Mouse (Mus musculus) right cerebral cortex, adult 18-20 months (tissue): ENCODE measurements around the gene Zfp764.
"Not testable (repeated sequence)": the region's sequence is repeated elsewhere in the genome, so short reads cannot be mapped to it uniquely, and the experiment has no call there.

Experiments
- DNase-seq: peaks from one replicate; pipeline ENCODE4 v3.0.0; 2022; ENCODE audit warnings: mixed read lengths

The Zfp764 gene

DNA sequence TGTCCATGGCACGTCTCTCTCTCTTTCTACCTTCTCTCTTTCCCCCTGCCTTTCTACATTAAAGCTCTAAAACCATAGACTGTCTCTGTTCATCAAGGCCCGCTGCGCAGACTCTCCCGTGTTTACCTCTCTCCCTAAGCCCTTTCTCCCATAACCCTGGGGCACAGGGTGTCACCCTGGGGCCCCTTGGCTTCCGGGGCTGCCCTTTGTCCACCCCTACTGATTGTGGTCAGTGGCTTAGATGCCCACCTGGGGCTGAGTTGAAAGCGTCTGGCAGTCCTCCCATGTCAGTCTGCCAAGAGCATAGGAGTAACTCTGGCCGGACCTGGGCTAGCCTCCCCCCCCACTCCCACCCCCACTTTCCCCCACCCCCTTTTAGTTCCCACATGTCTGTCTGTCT is 16.3 kb downstream of the Zfp764 start:
- no peak for DNase-seq

DNA sequence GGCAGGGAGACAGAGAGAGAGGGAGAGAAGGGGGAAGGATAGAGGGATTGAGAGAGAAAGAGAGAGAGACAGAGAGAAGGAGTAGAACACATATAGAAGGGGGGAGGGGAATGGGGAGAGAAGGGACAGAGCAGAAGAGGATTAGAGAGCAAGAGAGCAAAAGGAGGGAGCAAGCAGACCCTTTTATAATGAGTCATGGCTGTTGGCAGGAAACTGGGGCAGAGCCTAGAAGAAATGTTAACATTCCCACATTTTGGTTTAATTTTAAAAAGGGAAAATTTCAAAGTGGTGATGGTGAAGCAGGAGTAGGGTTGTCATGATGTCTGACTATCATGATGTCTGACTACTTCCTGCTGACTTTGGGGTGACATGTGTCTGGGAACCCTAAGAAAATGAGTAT is 18.4 kb downstream of the Zfp764 start:
- not testable (repeated sequence) for DNase-seq

DNA sequence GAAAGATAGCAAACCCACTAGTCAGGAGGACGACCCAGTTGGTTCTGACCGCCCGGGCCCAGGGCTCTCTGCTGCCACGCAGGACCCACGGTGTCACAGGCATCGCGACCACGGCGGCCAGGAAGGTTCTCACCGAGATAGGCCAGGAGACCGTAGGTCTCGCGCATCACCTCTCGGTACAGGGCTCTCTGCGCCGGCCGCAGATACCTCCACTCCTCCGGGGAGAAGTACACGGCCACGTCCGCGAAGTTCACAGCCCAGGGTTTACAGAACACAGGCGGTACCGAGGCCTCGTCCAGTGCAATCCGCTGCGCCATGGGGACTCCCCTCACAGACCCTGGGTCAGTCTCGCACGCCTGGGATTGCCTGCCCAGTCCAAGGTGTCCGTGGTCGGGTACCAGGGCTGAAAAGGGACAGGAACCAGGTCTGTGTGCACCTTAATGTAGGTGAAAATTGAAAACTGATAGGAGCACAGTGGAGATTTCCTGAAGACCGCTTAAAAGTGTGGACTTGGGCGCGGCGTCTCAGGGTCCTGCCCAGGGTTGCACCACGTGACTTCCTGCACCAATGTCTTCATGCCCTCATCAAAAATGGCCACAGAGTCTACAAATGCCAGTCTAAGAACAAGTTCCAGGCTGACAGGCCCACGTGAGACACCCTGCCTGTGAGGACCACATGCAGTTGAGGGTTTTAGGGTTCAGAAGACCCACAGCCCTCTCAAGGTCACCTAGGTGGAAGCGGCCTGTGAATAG is 19.8 kb downstream of the Zfp764 start, which contains the start of gene 9130019O22Rik:
9130019O22Rik (minus strand) TSS at position 526 of the 752 bp plus-strand sequence.
- peak; percentile 93 for DNase-seq

DNA sequence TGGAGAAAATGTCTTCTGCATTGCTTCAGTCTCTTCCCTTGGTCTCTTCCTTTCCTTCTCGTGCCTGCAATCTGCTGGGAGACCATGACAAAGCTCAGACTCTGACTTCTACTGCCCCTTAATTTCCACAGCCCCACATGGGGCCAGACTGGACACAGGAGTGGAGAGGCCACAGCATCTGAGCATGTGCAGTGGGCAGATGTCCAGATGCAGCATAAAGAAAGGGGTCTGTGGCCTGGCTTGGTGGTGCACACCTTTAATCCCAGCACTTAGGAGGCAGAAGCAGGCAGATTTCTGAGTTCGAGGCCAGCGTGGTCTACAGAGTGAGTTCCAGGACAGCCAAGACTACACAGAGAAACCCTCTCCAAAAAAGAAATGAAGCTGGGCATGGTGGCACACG is 21.1 kb downstream of the Zfp764 start:
- not testable (repeated sequence) for DNase-seq

DNA sequence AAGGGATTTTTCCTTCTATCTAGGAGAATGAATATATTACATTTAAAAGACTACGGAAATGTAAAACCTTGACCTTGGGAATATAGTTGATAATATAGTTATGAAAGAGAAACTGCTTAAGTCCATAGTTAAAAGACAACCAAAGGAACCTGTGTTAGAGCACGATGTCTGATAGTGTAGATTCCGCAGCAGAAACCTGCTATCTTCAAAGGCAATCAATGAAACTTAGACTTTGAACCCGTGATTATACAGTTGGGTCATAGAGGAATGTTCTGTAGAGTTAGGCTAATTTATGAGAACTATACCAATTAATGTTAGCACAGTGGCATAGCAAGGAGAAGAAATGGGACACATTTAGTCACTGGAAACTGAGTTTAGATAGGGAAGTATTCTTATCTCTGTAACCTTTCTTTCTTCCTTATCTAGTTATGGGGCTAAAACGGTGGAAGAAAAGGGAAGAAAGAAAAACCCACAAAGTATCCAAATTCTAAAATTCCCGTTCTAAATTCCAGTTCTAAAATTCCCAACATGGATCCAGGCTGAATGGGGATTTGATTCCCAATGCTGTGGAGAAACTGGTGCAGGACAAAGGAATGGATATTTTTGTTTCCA is 28.2 kb downstream of the Zfp764 start:
- DNase-seq: no peak

DNA sequence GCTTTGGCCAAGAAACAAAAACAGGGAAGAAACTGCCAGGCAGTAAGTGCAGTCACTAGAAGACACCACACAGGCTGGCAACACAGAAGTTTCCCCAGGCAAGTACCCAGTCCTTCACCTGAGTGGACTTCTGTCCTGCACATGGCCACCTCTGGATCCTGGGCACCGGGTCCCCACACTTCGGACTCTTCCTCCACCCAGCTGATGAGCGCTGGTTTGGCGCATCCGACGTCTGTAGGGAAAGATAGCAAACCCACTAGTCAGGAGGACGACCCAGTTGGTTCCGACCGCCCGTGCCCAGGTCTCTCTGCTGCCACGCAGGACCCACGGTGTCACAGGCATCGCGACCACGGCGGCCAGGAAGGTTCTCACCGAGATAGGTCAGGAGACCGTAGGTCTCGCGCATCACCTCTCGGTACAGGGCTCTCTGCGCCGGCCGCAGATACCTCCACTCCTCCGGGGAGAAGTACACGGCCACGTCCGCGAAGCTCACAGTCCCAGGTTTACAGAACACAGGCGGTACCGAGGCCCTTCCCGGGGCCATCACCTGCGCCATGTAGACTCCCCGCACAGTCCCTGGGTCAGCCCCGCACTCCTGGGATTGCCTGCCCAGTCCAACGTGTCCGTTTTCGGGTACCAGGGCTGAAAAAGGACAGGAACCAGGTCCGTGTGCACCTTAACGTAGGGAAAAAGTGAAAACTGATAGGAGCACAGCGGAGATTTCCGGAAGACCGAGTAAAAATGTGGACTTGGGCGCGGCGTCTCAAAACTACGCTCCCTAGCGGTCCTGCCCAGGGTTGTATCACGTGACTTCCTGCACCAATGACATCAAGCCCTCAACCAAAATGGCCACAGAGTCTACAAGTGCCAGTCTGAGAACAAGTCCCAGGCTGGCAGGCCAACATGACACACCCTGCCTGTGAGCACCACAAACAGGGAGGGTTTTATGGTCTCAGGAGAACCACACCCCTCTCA is 31.1 kb downstream of the Zfp764 start, which contains the start of gene Zfp747:
Zfp747 (minus strand) TSS at position 780 of the 975 bp plus-strand sequence.
- peak; percentile 95 for DNase-seq

DNA sequence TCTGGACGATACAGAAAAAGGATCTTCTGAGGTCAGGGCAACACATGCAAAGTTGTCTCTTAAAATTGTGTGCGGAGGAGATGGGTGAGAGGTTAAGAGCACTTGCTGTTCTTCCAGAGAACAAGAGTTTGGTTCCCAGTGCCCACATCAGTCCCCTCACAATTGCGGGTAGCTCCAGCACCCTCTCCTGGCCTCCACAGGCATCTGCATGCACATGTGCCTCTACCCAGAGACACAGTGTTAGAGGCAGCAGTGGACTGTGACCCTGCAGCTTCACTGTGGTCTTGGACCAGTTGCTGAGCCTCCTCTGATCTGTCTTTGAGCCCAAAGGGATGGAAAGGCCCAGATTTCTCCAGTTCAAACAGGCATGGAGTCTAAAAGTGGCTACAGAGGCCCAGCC is 34.8 kb downstream of the Zfp764 start:
- not testable (repeated sequence) for DNase-seq

DNA sequence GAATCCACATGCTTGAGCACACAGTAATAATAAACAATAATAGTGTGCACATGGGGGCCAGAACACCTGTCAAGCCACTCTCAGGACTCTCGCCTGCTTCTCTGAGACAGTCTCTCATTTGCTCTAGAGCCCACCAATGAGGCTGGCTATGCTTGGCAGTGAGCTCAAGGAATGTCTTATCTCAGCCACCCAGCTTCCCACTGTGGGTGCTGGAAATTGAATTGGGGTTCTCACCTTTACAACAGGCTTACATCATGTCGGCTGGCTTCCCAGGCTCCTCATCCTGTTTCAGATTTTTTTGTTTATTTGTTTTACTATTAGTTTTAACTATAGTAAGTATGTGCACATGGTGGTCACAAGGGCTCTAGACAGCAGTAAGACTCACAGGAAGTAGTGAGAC is 35.4 kb downstream of the Zfp764 start:
- DNase-seq: no peak

DNA sequence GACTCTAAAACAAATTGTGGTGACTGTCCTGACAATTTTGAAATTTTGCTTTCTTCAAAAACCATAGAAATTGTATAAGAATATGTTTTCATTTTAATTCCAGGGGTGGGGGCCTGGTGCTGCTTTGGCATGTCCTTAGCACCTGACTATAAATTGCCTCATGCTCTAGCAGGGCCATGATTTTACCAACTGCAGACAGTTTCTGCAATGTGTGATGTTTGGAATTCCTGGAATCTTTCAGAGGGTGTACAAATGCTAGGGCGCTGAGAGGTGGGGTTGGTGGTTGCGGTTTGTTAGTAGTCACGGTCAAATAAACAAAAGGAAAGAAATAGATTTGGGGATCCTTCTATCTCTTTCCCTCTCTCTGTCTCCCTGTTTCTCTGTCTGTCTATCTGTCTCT is 40.4 kb downstream of the Zfp764 start:
- no peak for DNase-seq

DNA sequence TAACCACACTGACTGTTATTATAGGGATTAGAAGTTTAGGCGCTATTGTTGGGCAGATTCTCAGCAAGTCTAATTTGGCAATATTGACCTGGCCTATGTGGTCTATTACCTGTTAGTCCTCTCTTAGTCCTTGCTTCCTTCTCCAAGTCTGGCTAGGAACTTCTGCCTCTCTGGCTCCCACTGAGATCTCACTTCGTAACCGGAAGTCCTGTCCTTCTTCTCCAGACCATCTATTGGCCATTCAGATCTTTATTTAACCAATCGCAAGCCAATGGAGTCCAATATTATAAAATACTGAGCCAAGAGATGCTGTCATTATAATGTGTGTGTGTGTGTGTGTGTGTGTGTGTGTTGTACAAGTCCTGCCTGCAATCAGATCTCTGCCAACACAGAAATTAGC is 42.5 kb downstream of the Zfp764 start:
- DNase-seq: no peak

DNA sequence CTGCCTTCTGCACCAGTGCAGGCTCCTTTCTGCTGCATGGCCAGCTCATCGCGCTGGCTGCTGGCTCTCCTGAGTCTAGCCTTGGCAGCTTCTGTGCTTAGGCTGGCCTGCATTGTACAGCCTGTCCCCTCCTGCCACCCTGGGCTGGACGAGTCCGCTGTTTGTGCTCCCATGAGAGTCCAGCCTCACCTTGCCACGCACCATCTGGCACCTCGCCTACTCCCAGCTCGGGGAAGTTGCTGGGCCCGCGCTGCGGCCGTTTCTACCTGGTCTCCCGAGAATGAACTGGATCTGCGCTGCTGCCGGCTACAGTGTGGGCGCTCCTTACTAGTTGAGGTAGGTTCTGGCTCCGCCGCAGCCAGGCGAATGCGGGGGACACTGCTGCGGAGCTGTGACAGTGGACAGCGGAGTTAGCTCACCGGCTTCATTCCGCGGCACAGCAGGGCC is 43.1 kb downstream of the Zfp764 start:
- DNase-seq: peak; percentile 41

DNA sequence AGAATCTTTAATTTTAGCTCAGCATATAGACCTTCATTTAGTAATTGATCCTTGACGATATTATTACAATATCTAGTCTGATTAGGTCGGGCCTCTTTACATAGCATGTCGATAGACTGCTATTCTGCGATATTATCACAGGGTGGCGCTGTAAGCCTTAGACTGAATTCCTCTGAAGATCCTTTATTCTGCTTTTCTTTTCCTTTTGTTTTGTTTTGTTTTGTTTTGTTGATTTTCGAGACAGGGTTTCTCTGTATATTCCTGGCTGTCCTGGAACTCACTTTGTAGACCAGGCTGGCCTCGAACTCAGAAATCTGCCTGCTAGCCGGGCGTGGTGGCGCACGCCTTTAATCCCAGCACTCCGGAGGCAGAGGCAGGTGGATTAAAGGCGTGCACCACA is 44.2 kb downstream of the Zfp764 start:
- not testable (repeated sequence) for DNase-seq

DNA sequence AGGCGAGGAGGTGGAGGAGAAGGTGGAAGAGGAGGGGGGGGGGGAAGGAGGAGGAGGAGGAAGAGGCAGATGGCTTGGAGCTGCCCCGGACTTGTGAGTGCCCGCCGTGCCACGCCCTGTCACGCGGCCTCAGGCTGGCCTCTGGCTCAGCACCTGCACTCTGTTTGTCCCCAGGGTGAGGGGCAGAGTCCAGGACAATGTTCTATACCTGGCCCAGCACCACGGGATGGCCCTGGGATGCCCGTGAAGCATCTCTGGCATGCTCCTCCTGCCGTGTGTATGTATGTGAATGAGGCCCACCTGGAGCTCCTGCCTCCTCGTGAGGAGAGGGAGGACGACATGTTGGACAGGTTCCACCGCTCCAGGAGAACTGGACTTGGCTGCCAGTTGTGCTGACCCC is 45.2 kb downstream of the Zfp764 start:
- DNase-seq: no peak

DNA sequence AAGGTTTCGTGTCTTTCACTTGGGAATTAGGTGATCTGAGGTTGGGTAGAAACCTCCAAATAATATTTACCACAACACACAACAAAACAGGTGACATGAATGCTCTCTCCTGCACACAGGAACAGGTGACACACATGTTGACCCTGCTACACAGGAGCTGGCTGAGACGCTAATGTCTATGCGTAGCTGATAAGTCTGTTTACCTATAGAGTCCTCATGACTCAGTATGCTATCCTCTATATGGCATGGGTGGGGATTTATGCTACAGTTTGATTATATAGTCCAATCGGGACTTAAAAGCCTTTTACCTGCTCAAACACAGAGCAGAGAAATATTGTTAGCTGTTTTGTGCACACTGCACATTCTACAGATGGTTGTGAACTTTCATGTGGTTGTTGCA is 46.4 kb downstream of the Zfp764 start:
- no peak for DNase-seq

DNA sequence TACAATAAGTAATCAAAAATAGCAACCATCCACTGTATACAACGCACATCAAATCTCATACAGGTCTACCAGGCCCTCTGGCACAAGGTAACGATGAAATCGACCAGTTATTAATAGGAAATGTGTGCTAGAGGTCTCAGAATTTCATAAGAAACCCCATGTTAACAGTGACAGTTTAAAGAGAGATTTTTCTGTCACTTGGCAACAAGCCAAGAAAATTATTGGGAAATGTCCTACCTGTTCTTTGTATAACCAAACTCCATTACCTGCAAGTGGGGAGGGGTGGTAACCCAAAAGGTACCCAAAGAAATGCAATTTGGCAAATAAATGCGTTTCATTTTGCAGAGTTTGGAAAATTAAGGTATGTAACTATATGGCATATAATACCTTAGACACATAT is 48.1 kb downstream of the Zfp764 start:
- DNase-seq: no peak

DNA sequence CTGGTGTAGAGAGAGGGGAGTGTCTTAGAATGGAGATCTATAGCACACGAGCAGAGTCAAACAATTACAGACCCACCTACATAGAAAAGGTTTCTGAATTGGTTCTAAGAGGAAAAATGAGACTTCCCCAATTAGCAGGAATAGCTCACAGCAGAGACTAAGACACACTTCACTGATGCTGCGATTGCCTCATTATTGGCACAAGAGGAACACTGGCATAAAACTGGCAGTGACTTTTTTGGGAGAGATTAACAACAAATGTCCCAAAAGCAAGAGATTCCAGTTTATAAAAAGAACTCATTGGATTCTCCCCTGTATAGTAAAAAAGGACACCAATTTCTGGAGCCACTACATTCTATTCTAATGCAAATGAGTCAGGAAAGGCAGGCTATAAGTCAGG is 48.8 kb downstream of the Zfp764 start:
- no peak for DNase-seq

DNA sequence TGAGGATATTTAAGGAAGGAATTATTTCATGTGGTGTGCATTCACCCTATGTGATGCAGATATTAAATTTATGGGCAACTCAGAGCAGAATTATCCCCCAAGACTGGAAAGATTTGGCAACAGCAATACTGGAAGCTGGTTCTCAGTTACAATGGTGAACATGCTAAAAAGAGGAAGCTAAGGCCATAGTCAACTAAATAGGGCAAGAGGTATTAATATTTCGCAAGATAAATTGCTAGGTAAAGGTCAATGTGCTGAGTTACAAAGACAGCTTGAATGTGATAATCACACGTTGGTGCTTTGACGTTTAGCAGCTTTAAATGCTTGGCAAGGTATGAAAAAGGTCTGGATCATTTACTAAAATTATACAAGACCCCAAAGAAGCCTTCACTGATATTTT is 50.8 kb downstream of the Zfp764 start:
- DNase-seq: no peak
